Mouse (Mus musculus) neural tube, embryonic 14.5 days (tissue): ENCODE measurements around the gene Selenbp1. TPM values are rescaled to one million over a fixed set of nuclear protein-coding genes. Genes with fewer than 3 reads are reported as not detected.
"Not testable (repeated sequence)": the region's sequence is repeated elsewhere in the genome, so short reads cannot be mapped to it uniquely, and the experiment has no call there.

ENCODE experiments used
- ATAC-seq: fragments of 200-750 bp; cut with Nextera tagmentation; 2 replicates; pipeline ENCODE4 v1.8.0; 2017; ENCODE audit warnings: low read depth, mild to moderate bottlenecking, moderate TSS enrichment, moderate library complexity
- H3K27ac ChIP-seq: fragments of 300-500 bp; sonication (generic); 2 replicates; pipeline ENCODE4 v1.5.1; 2014; ENCODE audit warnings: low read depth, mild to moderate bottlenecking, control low read depth, low read length, moderate library complexity, mixed read lengths
- H3K27me3 ChIP-seq: fragments of 300-500 bp; sonication (generic); 2 replicates; pipeline ENCODE4 v1.6.1; 2014; ENCODE audit warnings: low read length; ENCODE audit not compliant: control insufficient read depth, insufficient read depth
- H3K36me3 ChIP-seq: fragments of 300-500 bp; sonication (generic); 2 replicates; pipeline ENCODE4 v1.6.1; 2014; ENCODE audit warnings: low read length, mixed read lengths; ENCODE audit not compliant: control insufficient read depth, insufficient read depth
- H3K4me1 ChIP-seq: fragments of 300-500 bp; sonication (generic); 2 replicates; pipeline ENCODE4 v1.6.1; 2014; ENCODE audit warnings: low read length; ENCODE audit not compliant: control insufficient read depth, insufficient read depth
- H3K4me2 ChIP-seq: fragments of 300-500 bp; sonication (generic); 2 replicates; pipeline ENCODE4 v1.6.1; 2014; ENCODE audit warnings: mild to moderate bottlenecking, low read depth, low read length, control low read depth
- H3K4me3 ChIP-seq: fragments of 300-500 bp; sonication (generic); 2 replicates; pipeline ENCODE4 v1.5.1; 2014; ENCODE audit warnings: low read depth, low read length, control low read depth, mixed read lengths
- H3K9ac ChIP-seq: fragments of 300-500 bp; sonication (generic); replicated peaks from 2 replicates; pipeline ENCODE4 v1.6.1; 2014; ENCODE audit warnings: low read depth, mild to moderate bottlenecking, control low read depth, low read length, mixed read lengths
- H3K9me3 ChIP-seq: fragments of 300-500 bp; sonication (generic); 2 replicates; pipeline ENCODE4 v1.6.1; 2016; ENCODE audit warnings: low read length; ENCODE audit not compliant: control insufficient read depth
- WGBS: fragments of 180-500 bp; shearing (Covaris S2); extraction: QIAGEN DNeasy Blood & Tissue Kit; methylation state at CpG from one replicate; pipeline ENCODE4 v1.1.7; 2014; 5-methylcytosine and 5-hydroxymethylcytosine counted together
- polyA plus RNA-seq: library from polyadenylated mRNA; unstranded; fragments of >200 nt; fragmentation: Nextera tagmentation; extraction: Ambion mirVana; gene quantifications from 2 replicates; pipeline ENCODE4 v1.2.1, GENCODE M21; 2014

The Selenbp1 gene
- polyA plus RNA-seq, 1 experiment from 2014 or later = 11.9 TPM

- H3K27me3 ChIP-seq, H3K4me3 ChIP-seq, H3K9me3 ChIP-seq, H3K4me1 ChIP-seq, H3K36me3 ChIP-seq, H3K4me2 ChIP-seq, ATAC-seq, H3K9ac ChIP-seq, H3K27ac ChIP-seq: not testable (repeated sequence)
- WGBS = 85% methylated on average over 8 of the region's 9 CpGs
These were observed 9.5 kb downstream of the Selenbp1 start for GRCm38 (mm10) chr3:94942211-94942967.

GRCm38 (mm10) chr3:94943706-94944105 is 10.8 kb downstream of the Selenbp1 start:
- H3K36me3 ChIP-seq, ATAC-seq, H3K4me3 ChIP-seq, H3K9ac ChIP-seq, H3K4me1 ChIP-seq, H3K9me3 ChIP-seq, H3K27ac ChIP-seq, H3K27me3 ChIP-seq, H3K4me2 ChIP-seq: not testable (repeated sequence)
- WGBS = 37% methylated on average over 4 of the region's 4 CpGs

GRCm38 (mm10) chr3:94948066-94948614 is 15.3 kb downstream of the Selenbp1 start:
- no peak for ATAC-seq
- H3K9ac ChIP-seq = no peak overlapping the region
- 72% methylated on average over 3 of the region's 3 CpGs for WGBS
- H3K4me2 ChIP-seq = no peak overlapping the region
- no peaks in the 10 kb centered on the region for H3K27me3 ChIP-seq
- H3K36me3 ChIP-seq = no peaks in the 10 kb centered on the region
- H3K9me3 ChIP-seq = no peaks in the 10 kb centered on the region
- H3K4me3 ChIP-seq = no peak overlapping the region
- H3K27ac ChIP-seq = no peak overlapping the region
- peaks cover 5% of the 10 kb centered on the region; the same call in 1 of the 2 replicates for H3K4me1 ChIP-seq

- 87% methylated on average over 3 of the region's 3 CpGs for WGBS
- Histone ChIP-seq H3K36me3 (no peaks in the 10 kb centered on the region), H3K27me3 (no peaks in the 10 kb centered on the region), H3K4me3 (no peak overlapping the region), H3K4me1 (peaks cover 5% of the 10 kb centered on the region; the same call in 1 of the 2 replicates), H3K27ac (no peak overlapping the region), H3K9ac (no peak overlapping the region), H3K9me3 (no peaks in the 10 kb centered on the region), H3K4me2 (no peak overlapping the region)
- no peak for ATAC-seq
These were observed 16.8 kb downstream of the Selenbp1 start for GRCm38 (mm10) chr3:94949645-94950044.

GRCm38 (mm10) chr3:94952806-94953205 is 19.9 kb downstream of the Selenbp1 start:
- ATAC-seq = no peak
- H3K36me3 ChIP-seq = peaks cover 20% of the 10 kb centered on the region; the same call in 1 of the 2 replicates
- H3K4me3 ChIP-seq = peak overlapping the region; percentile 88
- 81% methylated on average over 5 of the region's 5 CpGs for WGBS
- no peak overlapping the region for H3K9ac ChIP-seq
- H3K4me2 ChIP-seq = peak overlapping the region; percentile 56; the same call in 1 of the 2 replicates
- no peaks in the 10 kb centered on the region for H3K27me3 ChIP-seq
- peaks cover 12% of the 10 kb centered on the region; the same call in 1 of the 2 replicates for H3K4me1 ChIP-seq
- no peaks in the 10 kb centered on the region for H3K9me3 ChIP-seq
- no peak overlapping the region for H3K27ac ChIP-seq

GRCm38 (mm10) chr3:94953384-94953763 is 20.5 kb downstream of the Selenbp1 start:
- peaks cover 24% of the 10 kb centered on the region for H3K36me3 ChIP-seq
- peak overlapping the region; percentile 88 for H3K4me3 ChIP-seq
- H3K4me2 ChIP-seq = peak overlapping the region; percentile 56
- peaks cover 12% of the 10 kb centered on the region; the same call in 1 of the 2 replicates for H3K4me1 ChIP-seq
- H3K9me3 ChIP-seq = no peaks in the 10 kb centered on the region
- H3K9ac ChIP-seq = peak overlapping the region; percentile 39; the same call in 1 of the 2 replicates
- no peak for ATAC-seq
- WGBS = 19% methylated on average over 9 of the region's 9 CpGs
- H3K27ac ChIP-seq = peak overlapping the region; percentile 98
- no peaks in the 10 kb centered on the region for H3K27me3 ChIP-seq

GRCm38 (mm10) chr3:94953764-94954616 is 21.1 kb downstream of the Selenbp1 start, which contains the start of gene Rfx5:
Rfx5 (plus strand) TSS chr3:94954075.
- Histone ChIP-seq H3K27ac (peak within 1 kb of the TSS; percentile 98), H3K4me2 (peak within 1 kb of the TSS; percentile 56), H3K9ac (peak within 1 kb of the TSS; percentile 90), H3K4me1 (peaks cover 12% of the 10 kb centered on the region; the same call in 1 of the 2 replicates), H3K4me3 (peak within 1 kb of the TSS; percentile 88), H3K36me3 (peaks cover 28% of the 10 kb centered on the region), H3K9me3 (no peaks in the 10 kb centered on the region), H3K27me3 (no peaks in the 10 kb centered on the region)
- ATAC-seq = peak; percentile 97
- WGBS = under 1% methylated on average over 50 of the region's 50 CpGs

GRCm38 (mm10) chr3:94958295-94958694 is 25.4 kb downstream of the Selenbp1 start:
- Histone ChIP-seq H3K27me3 (no peaks in the 10 kb centered on the region), H3K9ac (no peak overlapping the region), H3K4me3 (no peak overlapping the region), H3K27ac (no peak overlapping the region), H3K36me3 (peaks cover 28% of the 10 kb centered on the region), H3K4me2 (no peak overlapping the region), H3K4me1 (peaks cover 7% of the 10 kb centered on the region; the same call in 1 of the 2 replicates), H3K9me3 (no peaks in the 10 kb centered on the region)
- no peak for ATAC-seq
- WGBS = 90% methylated on average over 8 of the region's 8 CpGs
